Mouse (Mus musculus): ENCODE measurements around the gene Nckap1l. TPM values are rescaled to one million over a fixed set of nuclear protein-coding genes. Genes with fewer than 3 reads are reported as not detected.
"Not testable (repeated sequence)": the region's sequence is repeated elsewhere in the genome, so short reads cannot be mapped to it uniquely, and the experiment has no call there.

The Nckap1l gene
- total and polyA plus RNA-seq, 3 experiments: 17.9 to 27.1 TPM; not detected in 1

DNA sequence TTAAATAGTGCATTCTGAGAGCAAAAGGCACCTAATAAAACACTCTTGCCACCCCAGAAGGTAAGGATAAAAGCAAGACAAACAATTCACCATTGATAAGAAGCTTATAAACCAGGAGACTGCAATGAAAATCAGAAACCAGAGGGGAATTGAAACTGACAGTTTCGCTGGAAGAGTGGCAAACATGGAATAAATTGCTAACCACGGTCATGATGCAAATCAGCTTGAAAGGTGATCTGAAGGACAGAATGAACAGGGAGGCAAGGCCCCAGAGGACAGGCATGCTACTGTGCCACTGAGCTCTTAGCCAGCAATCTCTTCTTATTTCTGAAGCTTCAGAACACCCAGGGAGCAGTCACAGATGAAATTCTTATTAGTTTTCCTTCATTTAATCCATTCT lies 26.6 kb upstream of the Nckap1l start:
- no peaks in the 10 kb centered on the region for H3K79me2 ChIP-seq (ENCODE audit: control insufficient read depth, insufficient read depth, low read length, poor library complexity)
- H3K36me3 ChIP-seq (ENCODE audit: control insufficient read depth in 1 of 2, insufficient read depth in 2 of 2, low read length in 2 of 2): no peaks in the 10 kb centered on the region
- TF ChIP-seq NRF1 (IDR thresholded peaks at IDR 0.05; ENCODE audit: insufficient read depth, low read depth, low read length, poor library complexity, severe bottlenecking) (no peak), USF2 (IDR thresholded peaks at IDR 0.05; ENCODE audit: borderline replicate concordance in 1 of 2, insufficient read depth in 1 of 2, low read depth in 1 of 2, low read length in 2 of 2) (no peak), POLR2AphosphoS5 (IDR thresholded peaks at IDR 0.05; ENCODE audit: borderline replicate concordance, low read depth, low read length) (no peak), BHLHE40 (IDR thresholded peaks at IDR 0.05; ENCODE audit: borderline replicate concordance, low read depth, low read length) (no peak), ELF1 (IDR thresholded peaks at IDR 0.05; ENCODE audit: low read depth, low read length) (no peak), GABPA (IDR thresholded peaks at IDR 0.05; ENCODE audit: low read depth, low read length) (no peak), POLR2A (IDR thresholded peaks at IDR 0.05; ENCODE audit: control insufficient read depth in 1 of 2, insufficient read depth in 1 of 2, low read depth in 1 of 2, low read length in 2 of 2, poor library complexity in 1 of 2) (no peak), E2F4 (IDR thresholded peaks at IDR 0.05; ENCODE audit: borderline replicate concordance, low read depth, low read length) (no peak), CHD2 (IDR thresholded peaks at IDR 0.05; ENCODE audit: low read length) (no peak), MAX (IDR thresholded peaks at IDR 0.05; ENCODE audit: low read length) (no peak), ZNF384 (IDR thresholded peaks at IDR 0.05; ENCODE audit: low read depth, low read length) (no peak), UBTF (IDR thresholded peaks at IDR 0.05; ENCODE audit: borderline replicate concordance, insufficient read depth, low read depth, low read length) (no peak), MAFK (IDR thresholded peaks at IDR 0.05; ENCODE audit: borderline replicate concordance, low read depth, low read length) (no peak), RAD21 (IDR thresholded peaks at IDR 0.05; ENCODE audit: low read depth, low read length) (no peak), MEF2A (IDR thresholded peaks at IDR 0.05; ENCODE audit: extremely low read depth, insufficient replicate concordance, low read depth, low read length, poor library complexity, severe bottlenecking) (no peak), MYC (IDR thresholded peaks at IDR 0.05; ENCODE audit: low read depth, low read length) (no peak), CTCF (IDR thresholded peaks at IDR 0.05 in 2 of 3, conservative IDR thresholded peaks at IDR 0.05 in 1 of 3; ENCODE audit: control insufficient read depth in 1 of 3, insufficient read depth in 1 of 3, low read depth in 2 of 3, low read length in 3 of 3, poor library complexity in 1 of 3, severe bottlenecking in 1 of 3) (no peak), RCOR1 (IDR thresholded peaks at IDR 0.05; ENCODE audit: low read depth, low read length) (no peak), POLR2AphosphoS2 (IDR thresholded peaks at IDR 0.05; ENCODE audit: low read length) (no peak), MXI1 (IDR thresholded peaks at IDR 0.05; ENCODE audit: low read depth, low read length) (no peak)
- H3K4me1 ChIP-seq (ENCODE audit: control insufficient read depth in 1 of 2, insufficient read depth in 2 of 2, low read length in 2 of 2): peaks cover 0 to 3% of the 10 kb centered on the region in 2 experiments; a peak in 1 of 4 replicates
- H3K4me3 ChIP-seq (ENCODE audit: control insufficient read depth in 1 of 2, insufficient read depth in 1 of 2, low read depth in 2 of 2, low read length in 2 of 2): no peak overlapping the region
- no peaks in the 10 kb centered on the region for H3K9me3 ChIP-seq (replicated peaks; ENCODE audit: insufficient read depth, low read length)
- no peak for DNase-seq (ENCODE audit: low read depth, low spot score)
- no peak overlapping the region for H3K9ac ChIP-seq (ENCODE audit: control insufficient read depth, low read depth, low read length, poor library complexity, severe bottlenecking)
- H3K27ac ChIP-seq (ENCODE audit: control insufficient read depth, low read depth, low read length): no peak overlapping the region
- H3K27me3 ChIP-seq (ENCODE audit: control insufficient read depth in 1 of 2, insufficient read depth in 2 of 2, low read length in 2 of 2): peaks cover 0 to 2% of the 10 kb centered on the region in 2 experiments; a peak in 1 of 4 replicates

DNA sequence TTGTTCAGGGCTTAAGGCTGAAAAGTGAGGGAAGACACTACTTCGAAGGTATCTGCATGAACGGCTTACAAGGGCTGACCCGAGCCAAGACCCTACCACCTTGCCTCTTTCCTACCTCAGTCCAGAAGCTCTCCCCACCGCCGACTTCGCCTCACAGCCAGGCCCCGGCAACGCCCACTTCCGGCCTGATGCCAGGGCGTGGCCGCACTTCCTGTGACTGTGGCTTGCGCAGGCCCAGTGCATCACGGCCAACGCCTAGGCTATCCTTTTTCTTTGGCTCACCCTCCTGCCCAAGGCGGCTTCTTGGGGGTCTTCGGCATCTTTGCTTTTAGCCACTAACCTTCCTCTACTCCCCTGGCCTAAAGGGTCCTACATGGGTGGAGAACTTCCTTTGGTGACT lies 23.4 kb upstream of the Nckap1l start, which contains the start of gene Gtsf1:
Gene Gtsf1 (minus strand): TSS at position 230 of the 400 bp plus-strand sequence.
- Histone ChIP-seq H3K9me3 (replicated peaks; ENCODE audit: insufficient read depth, low read length) (no peaks in the 10 kb centered on the region), H3K27me3 (ENCODE audit: control insufficient read depth in 1 of 2, insufficient read depth in 2 of 2, low read length in 2 of 2) (peaks cover 0 to 2% of the 10 kb centered on the region in 2 experiments; a peak in 1 of 4 replicates), H3K9ac (ENCODE audit: control insufficient read depth, low read depth, low read length, poor library complexity, severe bottlenecking) (no peak within 1 kb of the TSS), H3K36me3 (ENCODE audit: control insufficient read depth in 1 of 2, insufficient read depth in 2 of 2, low read length in 2 of 2) (no peaks in the 10 kb centered on the region), H3K4me1 (ENCODE audit: control insufficient read depth in 1 of 2, insufficient read depth in 2 of 2, low read length in 2 of 2) (peaks cover 0 to 3% of the 10 kb centered on the region in 2 experiments; a peak in 1 of 4 replicates), H3K4me3 (ENCODE audit: control insufficient read depth in 1 of 2, insufficient read depth in 1 of 2, low read depth in 2 of 2, low read length in 2 of 2) (no peak within 1 kb of the TSS), H3K79me2 (ENCODE audit: control insufficient read depth, insufficient read depth, low read length, poor library complexity) (no peaks in the 10 kb centered on the region), H3K27ac (ENCODE audit: control insufficient read depth, low read depth, low read length) (no peak within 1 kb of the TSS)
- TF ChIP-seq TAL1 (IDR thresholded peaks at IDR 0.05; ENCODE audit: low read length) (no peak), CTCF (IDR thresholded peaks at IDR 0.05 in 2 of 3, conservative IDR thresholded peaks at IDR 0.05 in 1 of 3; ENCODE audit: control insufficient read depth in 1 of 3, insufficient read depth in 1 of 3, low read depth in 2 of 3, low read length in 3 of 3, poor library complexity in 1 of 3, severe bottlenecking in 1 of 3) (no peak), MYC (IDR thresholded peaks at IDR 0.05; ENCODE audit: low read depth, low read length) (no peak), MAZ (IDR thresholded peaks at IDR 0.05; ENCODE audit: low read depth, low read length) (no peak), NELFE (IDR thresholded peaks at IDR 0.05; ENCODE audit: low read depth, low read length) (no peak), POLR2AphosphoS5 (IDR thresholded peaks at IDR 0.05; ENCODE audit: borderline replicate concordance, low read depth, low read length) (no peak), NRF1 (IDR thresholded peaks at IDR 0.05; ENCODE audit: insufficient read depth, low read depth, low read length, poor library complexity, severe bottlenecking) (no peak), MAX (IDR thresholded peaks at IDR 0.05; ENCODE audit: low read length) (no peak), USF1 (IDR thresholded peaks at IDR 0.05; ENCODE audit: low read depth, low read length) (no peak), MEF2A (IDR thresholded peaks at IDR 0.05; ENCODE audit: extremely low read depth, insufficient replicate concordance, low read depth, low read length, poor library complexity, severe bottlenecking) (no peak)
- DNase-seq (ENCODE audit: low read depth, low spot score): no peak

DNA sequence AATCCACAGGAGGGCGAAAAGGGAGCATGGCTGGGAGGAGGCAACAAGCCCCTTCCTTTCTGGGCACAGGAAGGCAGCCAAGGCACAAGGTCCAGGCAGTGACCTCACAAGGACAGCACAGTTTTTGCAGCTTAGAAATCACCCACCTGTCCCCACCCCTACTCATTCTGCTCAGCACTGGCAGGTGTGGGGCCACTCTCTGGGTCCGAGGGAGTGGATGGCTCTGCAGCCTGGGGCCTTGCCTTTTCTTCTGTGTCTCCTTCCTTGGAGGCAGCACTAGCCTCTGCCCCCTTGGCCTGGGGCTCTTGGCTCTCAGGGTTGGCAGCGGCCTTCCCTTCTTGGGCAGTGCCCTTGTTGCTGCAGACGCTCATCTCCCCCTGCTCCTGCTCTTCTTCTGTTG lies 7.6 kb upstream of the Nckap1l start:
- H3K9ac ChIP-seq (ENCODE audit: control insufficient read depth, low read depth, low read length, poor library complexity, severe bottlenecking); H3K4me1 ChIP-seq (ENCODE audit: control insufficient read depth in 1 of 2, insufficient read depth in 2 of 2, low read length in 2 of 2); H3K79me2 ChIP-seq (ENCODE audit: control insufficient read depth, insufficient read depth, low read length, poor library complexity); H3K27ac ChIP-seq (ENCODE audit: control insufficient read depth, low read depth, low read length); H3K27me3 ChIP-seq (ENCODE audit: control insufficient read depth in 1 of 2, insufficient read depth in 2 of 2, low read length in 2 of 2); H3K4me3 ChIP-seq (ENCODE audit: control insufficient read depth in 1 of 2, insufficient read depth in 1 of 2, low read depth in 2 of 2, low read length in 2 of 2); H3K9me3 ChIP-seq (replicated peaks; ENCODE audit: insufficient read depth, low read length); H3K36me3 ChIP-seq (ENCODE audit: control insufficient read depth in 1 of 2, insufficient read depth in 2 of 2, low read length in 2 of 2); DNase-seq (ENCODE audit: low read depth, low spot score): not testable (repeated sequence)

Data from MEL (cell line).